Mouse (Mus musculus): ENCODE measurements around the gene Khsrp. TPM values are rescaled to one million over a fixed set of nuclear protein-coding genes. Genes with fewer than 3 reads are reported as not detected.

Khsrp gene
- total and polyA plus RNA-seq, 3 experiments = 23.5 to 106 (median 98.7) TPM

GRCm38 (mm10) chr17:56979524-56979923 lies 51.8 kb downstream of the Khsrp start:
- in situ Hi-C loops (cut with MboI; ENCODE audit: low pct_ligation_motif_present, low pct_unique_long_range_greater_than_20kb, low sequenced_read_pairs) = no loop called here
- no peak overlapping the region for H3K9ac ChIP-seq (ENCODE audit: insufficient read depth, low read depth)
- no peaks in the 10 kb centered on the region for H3K36me3 ChIP-seq (replicated peaks in 1 of 2; ENCODE audit: control insufficient read depth in 1 of 2, insufficient read depth in 1 of 2, low read length in 1 of 2)
- 0 out of 4 replicates have a peak, but pooled peaks cover 0 to 3% of the 10 kb centered on the region in 2 experiments for H3K4me1 ChIP-seq (ENCODE audit: control insufficient read depth in 1 of 2, insufficient read depth in 2 of 2)
- no peaks in the 10 kb centered on the region for H3K9me3 ChIP-seq (replicated peaks; ENCODE audit: low read length)
- dilution Hi-C loops (cut with MboI; ENCODE audit: extremely low pct_ligation_motif_present, extremely low pct_unique_long_range_greater_than_20kb, low sequenced_read_pairs) = no loop called here
- peaks cover 5% of the 10 kb centered on the region for H3K27me3 ChIP-seq (replicated peaks)
- no peak for TF ChIP-seq ZMIZ1 (IDR thresholded peaks at IDR 0.05; ENCODE audit: low read depth, low read length)
- no peak for TF ChIP-seq POLR2AphosphoS2 (IDR thresholded peaks at IDR 0.05; ENCODE audit: low read depth, low read length)
- no peak for TF ChIP-seq USF1 (IDR thresholded peaks at IDR 0.05; ENCODE audit: low read depth, low read length)
- no peak for TF ChIP-seq USF2 (conservative IDR thresholded peaks at IDR 0.05; ENCODE audit: low read depth, low read length)
- no peak for TF ChIP-seq GABPA (IDR thresholded peaks at IDR 0.05; ENCODE audit: insufficient replicate concordance, low read depth, low read length)
- no peak for TF ChIP-seq JUN (IDR thresholded peaks at IDR 0.05; ENCODE audit: insufficient read depth, low read depth, low read length)
- no peak for TF ChIP-seq E2F4 (IDR thresholded peaks at IDR 0.05; ENCODE audit: insufficient replicate concordance, low read depth, low read length)
- no peak for TF ChIP-seq IRF4 (IDR thresholded peaks at IDR 0.05; ENCODE audit: low read depth, low read length)
- no peak for TF ChIP-seq ZNF384 (IDR thresholded peaks at IDR 0.05; ENCODE audit: low read depth, low read length)
- TF ChIP-seq MEF2A (IDR thresholded peaks at IDR 0.05; ENCODE audit: borderline replicate concordance, low read depth, low read length) = no peak
- no peak for TF ChIP-seq TBP (conservative IDR thresholded peaks at IDR 0.05; ENCODE audit: low read depth, low read length)
- TF ChIP-seq CHD2 (IDR thresholded peaks at IDR 0.05; ENCODE audit: low read length) = no peak
- no peak overlapping the region for H3K4me3 ChIP-seq (replicated peaks in 1 of 3; ENCODE audit: low read depth in 2 of 3, low read length in 2 of 3, poor library complexity in 1 of 3)
- no peak overlapping the region for H3K27ac ChIP-seq (ENCODE audit: insufficient read depth, low read depth)
- H3K4me2 ChIP-seq (ENCODE audit: insufficient read depth, low read depth, poor library complexity, severe bottlenecking) = no peak overlapping the region
- no peaks in the 10 kb centered on the region for H3K79me2 ChIP-seq (replicated peaks; ENCODE audit: control insufficient read depth, extremely low read depth, insufficient read depth, poor library complexity, severe bottlenecking)
- DNase-seq (ENCODE audit: extremely low read depth) = no peak

GRCm38 (mm10) chr17:56976531-56977390 lies 54.6 kb downstream of the Khsrp start:
- dilution Hi-C loops (cut with MboI; ENCODE audit: extremely low pct_ligation_motif_present, extremely low pct_unique_long_range_greater_than_20kb, low sequenced_read_pairs) = no loop called here
- H3K9ac ChIP-seq (ENCODE audit: insufficient read depth, low read depth) = no peak overlapping the region
- no peak for TF ChIP-seq MEF2A (IDR thresholded peaks at IDR 0.05; ENCODE audit: borderline replicate concordance, low read depth, low read length)
- no peak for TF ChIP-seq MAFK (IDR thresholded peaks at IDR 0.05; ENCODE audit: insufficient replicate concordance, low read length)
- no peak for TF ChIP-seq JUN (IDR thresholded peaks at IDR 0.05; ENCODE audit: insufficient read depth, low read depth, low read length)
- TF ChIP-seq ELF1 (IDR thresholded peaks at IDR 0.05; ENCODE audit: low read depth, low read length) = no peak
- no peak for TF ChIP-seq TBP (conservative IDR thresholded peaks at IDR 0.05; ENCODE audit: low read depth, low read length)
- TF ChIP-seq SMC3 (IDR thresholded peaks at IDR 0.05; ENCODE audit: low read depth, low read length) = no peak
- TF ChIP-seq EP300 (IDR thresholded peaks at IDR 0.05; ENCODE audit: low read length) = no peak
- no peak for TF ChIP-seq CHD2 (IDR thresholded peaks at IDR 0.05; ENCODE audit: low read length)
- no peak for TF ChIP-seq USF2 (conservative IDR thresholded peaks at IDR 0.05; ENCODE audit: low read depth, low read length)
- TF ChIP-seq MAX (IDR thresholded peaks at IDR 0.05; ENCODE audit: low read length) = no peak
- TF ChIP-seq NELFE (IDR thresholded peaks at IDR 0.05; ENCODE audit: low read depth, low read length) = no peak
- H3K79me2 ChIP-seq (replicated peaks; ENCODE audit: control insufficient read depth, extremely low read depth, insufficient read depth, poor library complexity, severe bottlenecking) = no peaks in the 10 kb centered on the region
- H3K4me1 ChIP-seq (ENCODE audit: control insufficient read depth in 1 of 2, insufficient read depth in 2 of 2) = 0 out of 4 replicates have a peak, but pooled peaks cover 0 to 3% of the 10 kb centered on the region in 2 experiments
- H3K27me3 ChIP-seq (replicated peaks) = peaks cover 7% of the 10 kb centered on the region
- no peaks in the 10 kb centered on the region for H3K36me3 ChIP-seq (replicated peaks in 1 of 2; ENCODE audit: control insufficient read depth in 1 of 2, insufficient read depth in 1 of 2, low read length in 1 of 2)
- no peaks in the 10 kb centered on the region for H3K9me3 ChIP-seq (replicated peaks; ENCODE audit: low read length)
- DNase-seq (ENCODE audit: extremely low read depth) = no peak
- H3K4me3 ChIP-seq (replicated peaks in 1 of 3; ENCODE audit: low read depth in 2 of 3, low read length in 2 of 3, poor library complexity in 1 of 3) = no peak overlapping the region
- H3K27ac ChIP-seq (ENCODE audit: insufficient read depth, low read depth) = no peak overlapping the region
- no peak overlapping the region for H3K4me2 ChIP-seq (ENCODE audit: insufficient read depth, low read depth, poor library complexity, severe bottlenecking)
- in situ Hi-C loops (cut with MboI; ENCODE audit: low pct_ligation_motif_present, low pct_unique_long_range_greater_than_20kb, low sequenced_read_pairs) = no loop called here
